Mouse (Mus musculus) forebrain, embryonic 14.5 days (tissue): ENCODE measurements at regions not wholly inside any gene's neighbourhood (a gene's known extent, or its start where the extent isn't known, plus 50 kb on each side); places are given as distances from the start of the nearest gene placed in this dataset.

Experiments
- ATAC-seq: fragments of 200-750 bp; cut with Nextera tagmentation; 2 replicates; pipeline ENCODE4 v1.8.0; 2017; ENCODE audit warnings: mild to moderate bottlenecking, moderate library complexity
- DNase-seq: peaks from one replicate; pipeline ENCODE4 v3.0.0-alpha.2; 2015; ENCODE audit warnings: low spot score
- H3K27ac ChIP-seq: fragments of 300-500 bp; sonication (generic); 2 replicates; pipeline ENCODE4 v1.5.1; 2014; ENCODE audit warnings: low read depth, mild to moderate bottlenecking, control low read depth, low read length, moderate library complexity
- H3K27me3 ChIP-seq: fragments of 300-500 bp; sonication (generic); replicated peaks from 2 replicates; pipeline ENCODE4 v1.6.1; 2014; ENCODE audit warnings: low read length, control low read depth, mixed read lengths; ENCODE audit not compliant: control insufficient read depth, insufficient read depth
- H3K36me3 ChIP-seq: fragments of 300-500 bp; sonication (generic); 2 replicates; pipeline ENCODE4 v1.6.1; 2014; ENCODE audit warnings: low read length, control low read depth; ENCODE audit not compliant: control insufficient read depth, insufficient read depth
- H3K4me1 ChIP-seq: fragments of 300-500 bp; sonication (generic); 2 replicates; pipeline ENCODE4 v1.6.1; 2014; ENCODE audit warnings: antibody characterized with exemption, low read length, control low read depth; ENCODE audit not compliant: control insufficient read depth, insufficient read depth
- H3K4me2 ChIP-seq: fragments of 300-500 bp; sonication (generic); 2 replicates; pipeline ENCODE4 v1.6.1; 2014; ENCODE audit warnings: mild to moderate bottlenecking, control low read depth, low read length
- H3K4me3 ChIP-seq: fragments of 300-500 bp; sonication (generic); 2 replicates; pipeline ENCODE4 v1.5.1; 2014; ENCODE audit warnings: low read depth, low read length, control low read depth
- H3K9ac ChIP-seq: fragments of 300-500 bp; sonication (generic); 2 replicates; pipeline ENCODE4 v1.6.1; 2014; ENCODE audit warnings: mild to moderate bottlenecking, low read length, control low read depth, moderate library complexity
- H3K9me3 ChIP-seq: fragments of 300-500 bp; sonication (generic); replicated peaks from 2 replicates; pipeline ENCODE4 v1.6.1; 2016; ENCODE audit warnings: low read length, control low read depth, mixed read lengths; ENCODE audit not compliant: control insufficient read depth
- WGBS: fragments of 180-500 bp; shearing (Covaris S2); extraction: QIAGEN DNeasy Blood & Tissue Kit; methylation state at CpG from one replicate; pipeline ENCODE4 v1.1.7; 2014; 5-methylcytosine and 5-hydroxymethylcytosine counted together

- H3K36me3 ChIP-seq, result no peaks in the 10 kb centered on the region
- no peak overlapping the region for H3K27ac ChIP-seq
- peak; percentile 82 for ATAC-seq
- DNase-seq, result peak; percentile 97
- no peak overlapping the region for H3K4me2 ChIP-seq
- no peaks in the 10 kb centered on the region for H3K9me3 ChIP-seq
- H3K4me1 ChIP-seq, result peaks cover 10% of the 10 kb centered on the region
- WGBS, result under 1% methylated on average over 6 of the region's 6 CpGs
- no peak overlapping the region for H3K9ac ChIP-seq
- no peaks in the 10 kb centered on the region for H3K27me3 ChIP-seq
- H3K4me3 ChIP-seq, result no peak overlapping the region
Observed at GRCm38 (mm10) chr7:73628071-73628470, 86.4 kb upstream of the Chd2 start.

- no peak overlapping the region for H3K4me3 ChIP-seq
- H3K4me1 ChIP-seq, result peaks cover 10% of the 10 kb centered on the region
- DNase-seq (no peak), ATAC-seq (no peak)
- no peak overlapping the region for H3K9ac ChIP-seq
- H3K27ac ChIP-seq, result no peak overlapping the region
- H3K9me3 ChIP-seq, result no peaks in the 10 kb centered on the region
- H3K27me3 ChIP-seq, result no peaks in the 10 kb centered on the region
- H3K4me2 ChIP-seq, result no peak overlapping the region
- H3K36me3 ChIP-seq, result no peaks in the 10 kb centered on the region
- 51% methylated on average over 7 of the region's 7 CpGs for WGBS
Observed at GRCm38 (mm10) chr7:73626291-73626690, 84.7 kb upstream of the Chd2 start.

- no peaks in the 10 kb centered on the region for H3K27me3 ChIP-seq
- no peaks in the 10 kb centered on the region for H3K36me3 ChIP-seq
- H3K4me3 ChIP-seq, result no peak overlapping the region
- no peak overlapping the region for H3K9ac ChIP-seq
- no peak overlapping the region for H3K27ac ChIP-seq
- DNase-seq (no peak), ATAC-seq (no peak)
- H3K4me2 ChIP-seq, result no peak overlapping the region
- H3K4me1 ChIP-seq, result peaks cover 8% of the 10 kb centered on the region; the same call in 1 of the 2 replicates
- H3K9me3 ChIP-seq, result no peaks in the 10 kb centered on the region
Observed at GRCm38 (mm10) chr7:73625651-73626050, 84.0 kb upstream of the Chd2 start.

GRCm38 (mm10) chr7:73624992-73625391 is 83.4 kb upstream of the Chd2 start:
- 80% methylated on average over 6 of the region's 6 CpGs for WGBS
- Histone ChIP-seq H3K27me3 (no peaks in the 10 kb centered on the region), H3K4me2 (no peak overlapping the region), H3K4me1 (peaks cover 7% of the 10 kb centered on the region; the same call in 1 of the 2 replicates), H3K4me3 (no peak overlapping the region), H3K9ac (no peak overlapping the region), H3K27ac (no peak overlapping the region), H3K36me3 (no peaks in the 10 kb centered on the region), H3K9me3 (no peaks in the 10 kb centered on the region)
- ATAC-seq (no peak), DNase-seq (no peak)

GRCm38 (mm10) chr7:73624093-73624600 is 82.5 kb upstream of the Chd2 start:
- DNase-seq (no peak), ATAC-seq (no peak)
- Histone ChIP-seq H3K27ac (no peak overlapping the region), H3K4me3 (no peak overlapping the region), H3K27me3 (no peaks in the 10 kb centered on the region), H3K9me3 (no peaks in the 10 kb centered on the region), H3K36me3 (no peaks in the 10 kb centered on the region), H3K4me1 (peaks cover 8% of the 10 kb centered on the region; the same call in 1 of the 2 replicates), H3K4me2 (no peak overlapping the region), H3K9ac (no peak overlapping the region)
- 85% methylated on average over 3 of the region's 3 CpGs for WGBS

GRCm38 (mm10) chr7:73622468-73622867 is 80.8 kb upstream of the Chd2 start:
- Histone ChIP-seq H3K9me3 (no peaks in the 10 kb centered on the region), H3K4me1 (0 out of 2 replicates have a peak, but pooled peaks cover 3% of the 10 kb centered on the region), H3K36me3 (no peaks in the 10 kb centered on the region), H3K9ac (no peak overlapping the region), H3K27ac (no peak overlapping the region), H3K4me3 (no peak overlapping the region), H3K4me2 (no peak overlapping the region), H3K27me3 (no peaks in the 10 kb centered on the region)
- ATAC-seq (no peak), DNase-seq (no peak)
- 94% methylated on average over 2 of the region's 2 CpGs for WGBS

GRCm38 (mm10) chr7:73620341-73620740 is 78.7 kb upstream of the Chd2 start:
- Histone ChIP-seq H3K4me1 (peaks cover 14% of the 10 kb centered on the region), H3K4me2 (no peak overlapping the region), H3K9ac (no peak overlapping the region), H3K9me3 (no peaks in the 10 kb centered on the region), H3K4me3 (no peak overlapping the region), H3K27me3 (no peaks in the 10 kb centered on the region), H3K36me3 (no peaks in the 10 kb centered on the region), H3K27ac (no peak overlapping the region)
- ATAC-seq, result no peak
- 85% methylated on average over 9 of the region's 9 CpGs for WGBS
- peak; percentile 37 for DNase-seq

GRCm38 (mm10) chr7:73618758-73619416 is 77.3 kb upstream of the Chd2 start:
- 9% methylated on average over 25 of the region's 25 CpGs for WGBS
- ATAC-seq (peak; percentile 0; the same call in 1 of the 2 replicates), DNase-seq (peak; percentile 67)
- H3K36me3 ChIP-seq, result no peaks in the 10 kb centered on the region
- peak overlapping the region; percentile 62 for H3K4me3 ChIP-seq
- peak overlapping the region; percentile 69 for H3K4me2 ChIP-seq
- H3K27me3 ChIP-seq, result no peaks in the 10 kb centered on the region
- H3K4me1 ChIP-seq, result peaks cover 23% of the 10 kb centered on the region
- peak overlapping the region; percentile 99 for H3K27ac ChIP-seq
- peak overlapping the region; percentile 98 for H3K9ac ChIP-seq
- no peaks in the 10 kb centered on the region for H3K9me3 ChIP-seq

GRCm38 (mm10) chr7:73617910-73618757 is 76.5 kb upstream of the Chd2 start:
- peak; percentile 94 for ATAC-seq

More at GRCm38 (mm10) chr7:73617910-73618757, 76.5 kb upstream of the Chd2 start:
- H3K27me3 ChIP-seq, result no peaks in the 10 kb centered on the region
- H3K9me3 ChIP-seq, result no peaks in the 10 kb centered on the region
- H3K36me3 ChIP-seq, result no peaks in the 10 kb centered on the region
- peak; percentile 97 for DNase-seq
- H3K4me3 ChIP-seq, result peak overlapping the region; percentile 62
- peak overlapping the region; percentile 69 for H3K4me2 ChIP-seq
- H3K4me1 ChIP-seq, result peaks cover 23% of the 10 kb centered on the region
- under 1% methylated on average over 76 of the region's 86 CpGs for WGBS
- peak overlapping the region; percentile 98 for H3K9ac ChIP-seq
- peak overlapping the region; percentile 99 for H3K27ac ChIP-seq
